Mouse (Mus musculus) heart, embryonic 11.5 days (tissue): ENCODE data around the gene Sdk1. TPM values are rescaled to one million over a fixed set of nuclear protein-coding genes. Genes with fewer than 3 reads are reported as not detected.

Source experiments
- ATAC-seq: fragments of 200-750 bp; cut with Nextera tagmentation; replicated peaks from 2 replicates; pipeline ENCODE4 v1.8.0; 2017; ENCODE audit warnings: moderate library complexity; ENCODE audit not compliant: insufficient number of reproducible peaks, low FRiP score, low TSS enrichment
- H3K27ac ChIP-seq: fragments of 300-500 bp; sonication (generic); 2 replicates; pipeline ENCODE4 v1.5.1; 2014; ENCODE audit warnings: mild to moderate bottlenecking, low read depth, low read length
- H3K27me3 ChIP-seq: fragments of 300-500 bp; sonication (generic); 2 replicates; pipeline ENCODE4 v1.6.1; 2014; ENCODE audit warnings: mild to moderate bottlenecking, low read length, mixed read lengths; ENCODE audit not compliant: control insufficient read depth, insufficient read depth
- H3K36me3 ChIP-seq: fragments of 300-500 bp; sonication (generic); 2 replicates; pipeline ENCODE4 v1.6.1; 2014; ENCODE audit warnings: mild to moderate bottlenecking, low read length, moderate library complexity, mixed read lengths; ENCODE audit not compliant: control insufficient read depth, insufficient read depth
- H3K4me1 ChIP-seq: fragments of 300-500 bp; sonication (generic); 2 replicates; pipeline ENCODE4 v1.6.1; 2014; ENCODE audit warnings: low read length; ENCODE audit not compliant: control insufficient read depth, insufficient read depth
- H3K4me2 ChIP-seq: fragments of 300-500 bp; sonication (generic); 2 replicates; pipeline ENCODE4 v1.6.1; 2014; ENCODE audit warnings: mild to moderate bottlenecking, moderate library complexity
- H3K4me3 ChIP-seq: fragments of 300-500 bp; sonication (generic); 2 replicates; pipeline ENCODE4 v1.5.1; 2014; ENCODE audit warnings: low read depth, low read length
- H3K9ac ChIP-seq: fragments of 300-500 bp; sonication (generic); 2 replicates; pipeline ENCODE4 v1.6.1; 2014; ENCODE audit warnings: mild to moderate bottlenecking, low read depth, low read length, moderate library complexity
- H3K9me3 ChIP-seq: fragments of 300-500 bp; sonication (generic); replicated peaks from 2 replicates; pipeline ENCODE4 v1.6.1; 2016; ENCODE audit warnings: low read length; ENCODE audit not compliant: control insufficient read depth
- WGBS: fragments of 180-500 bp; shearing (Covaris S2); extraction: QIAGEN DNeasy Blood & Tissue Kit; methylation state at CpG from one replicate; pipeline ENCODE4 v1.1.7; 2014; ENCODE audit not compliant: insufficient replicate concordance; 5-methylcytosine and 5-hydroxymethylcytosine counted together
- polyA plus RNA-seq: library from polyadenylated mRNA; unstranded; fragments of >200 nt; fragmentation: Nextera tagmentation; extraction: Ambion mirVana; gene quantifications from 2 replicates; pipeline ENCODE4 v1.2.1, GENCODE M21; 2014

Sdk1 gene
- polyA plus RNA-seq, 1 experiment from 2014 or later, result 3.1 TPM

DNA sequence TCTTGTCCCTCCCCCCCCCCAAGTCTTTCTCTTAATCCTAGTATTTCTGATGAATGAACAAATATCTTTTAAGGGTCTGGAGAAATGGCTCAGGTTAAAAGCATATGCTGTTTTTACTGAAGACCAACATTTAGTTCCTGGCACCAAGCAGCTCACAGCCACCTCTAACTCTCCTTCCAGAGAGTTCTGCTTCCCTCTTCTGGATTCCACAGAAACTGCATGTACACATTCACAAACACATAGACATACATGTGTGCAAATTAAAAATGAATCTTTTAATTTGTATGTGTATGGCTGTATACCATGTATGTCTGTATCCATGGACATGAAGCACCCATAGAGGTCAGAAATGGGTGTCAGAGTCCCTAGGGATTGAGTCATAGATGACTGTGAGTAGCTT, 968.6 kb downstream of the Sdk1 start:
- H3K9ac ChIP-seq, result no peak overlapping the region
- H3K27me3 ChIP-seq, result no peaks in the 10 kb centered on the region
- no peak overlapping the region for H3K4me3 ChIP-seq
- no peak overlapping the region for H3K27ac ChIP-seq
- H3K4me2 ChIP-seq, result no peak overlapping the region
- H3K36me3 ChIP-seq, result no peaks in the 10 kb centered on the region
- no peaks in the 10 kb centered on the region for H3K4me1 ChIP-seq
- no peak for ATAC-seq
- no peaks in the 10 kb centered on the region for H3K9me3 ChIP-seq

DNA sequence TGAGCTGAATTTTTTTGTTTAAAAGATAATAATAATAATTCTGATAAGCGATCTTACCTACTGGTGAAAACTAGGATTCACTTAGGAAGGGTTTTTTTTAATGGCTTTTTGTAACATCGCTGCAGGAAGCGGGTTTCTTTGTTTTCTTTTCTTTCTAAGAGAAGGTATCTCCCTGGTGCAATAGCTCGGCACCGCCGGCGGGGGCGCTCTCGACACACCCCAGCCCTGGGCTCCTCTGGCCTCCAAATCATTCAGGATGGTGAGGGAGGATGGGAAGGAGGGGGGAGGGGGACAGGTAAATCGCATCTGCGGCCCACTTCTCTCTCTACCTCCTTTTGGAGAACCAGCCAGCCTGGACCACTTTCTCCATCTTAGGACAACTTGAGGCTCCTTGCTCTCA, 971.0 kb downstream of the Sdk1 start:
- Histone ChIP-seq H3K4me1 (peaks cover 3% of the 10 kb centered on the region; the same call in 1 of the 2 replicates), H3K4me3 (no peak overlapping the region), H3K4me2 (no peak overlapping the region), H3K9ac (no peak overlapping the region), H3K36me3 (no peaks in the 10 kb centered on the region), H3K27ac (no peak overlapping the region), H3K9me3 (no peaks in the 10 kb centered on the region), H3K27me3 (no peaks in the 10 kb centered on the region)
- ATAC-seq, result no peak
- 52% methylated on average over 11 of the region's 11 CpGs for WGBS

DNA sequence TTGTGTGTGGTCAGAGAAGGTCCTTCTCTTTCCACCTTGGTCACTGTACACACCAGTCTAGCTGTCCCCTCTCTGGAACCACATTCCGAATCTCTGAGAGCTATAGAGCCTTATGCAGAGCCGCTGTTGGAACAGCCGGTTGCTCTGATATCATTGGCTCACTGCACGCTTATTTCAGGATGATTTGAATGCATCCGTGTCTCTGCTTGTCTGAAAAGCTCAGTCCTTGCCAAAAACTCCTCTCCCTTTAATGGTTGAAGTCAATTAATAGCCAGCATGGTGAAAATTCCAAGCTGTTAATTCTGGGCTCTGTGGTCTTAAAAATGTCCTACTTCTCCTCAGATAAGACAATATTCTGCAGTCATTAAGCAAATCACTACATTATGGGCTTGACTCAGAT, 974.7 kb downstream of the Sdk1 start:
- H3K27ac ChIP-seq, result no peak overlapping the region
- H3K4me2 ChIP-seq, result no peak overlapping the region
- no peak for ATAC-seq
- peaks cover 3% of the 10 kb centered on the region; the same call in 1 of the 2 replicates for H3K4me1 ChIP-seq
- H3K27me3 ChIP-seq, result no peaks in the 10 kb centered on the region
- peaks cover 4% of the 10 kb centered on the region; the same call in 1 of the 2 replicates for H3K9me3 ChIP-seq
- H3K9ac ChIP-seq, result no peak overlapping the region
- WGBS, result 79% methylated on average over 5 of the region's 5 CpGs
- no peak overlapping the region for H3K4me3 ChIP-seq
- no peaks in the 10 kb centered on the region for H3K36me3 ChIP-seq

DNA sequence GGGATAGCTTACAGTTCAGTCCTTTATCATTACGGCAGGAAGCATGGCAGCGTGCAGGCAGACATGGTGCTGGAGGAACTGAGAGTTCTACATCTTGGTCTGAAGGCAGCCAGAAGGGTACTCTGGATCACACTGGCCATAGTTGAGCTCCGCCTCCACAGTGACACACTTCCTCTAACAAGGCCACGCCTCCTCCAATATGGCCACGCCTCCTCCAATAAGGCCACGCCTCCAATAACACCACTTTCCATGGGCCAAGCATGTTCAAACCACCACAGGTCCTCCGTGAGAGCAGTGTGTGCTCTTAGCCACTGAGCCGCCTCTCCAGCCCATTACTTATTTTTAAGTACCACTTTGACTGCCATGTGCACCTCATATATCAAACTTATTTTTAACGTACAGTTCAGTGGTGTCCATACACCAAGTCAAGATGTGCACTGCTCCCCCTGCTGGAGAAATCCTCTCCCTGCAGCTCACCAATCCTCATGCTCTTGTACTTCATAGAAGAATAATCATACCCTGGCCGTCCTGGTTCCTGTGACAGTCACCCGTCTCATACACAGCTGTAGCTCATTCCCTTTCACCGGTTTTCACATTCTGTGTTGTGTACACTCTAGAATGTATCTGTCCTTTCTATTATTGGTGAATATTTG, 979.7 kb downstream of the Sdk1 start:
- Histone ChIP-seq H3K4me2 (no peak overlapping the region), H3K27me3 (no peaks in the 10 kb centered on the region), H3K9me3 (peaks cover 4% of the 10 kb centered on the region; the same call in 1 of the 2 replicates), H3K36me3 (no peaks in the 10 kb centered on the region), H3K9ac (no peak overlapping the region), H3K4me1 (peaks cover 3% of the 10 kb centered on the region; the same call in 1 of the 2 replicates), H3K27ac (no peak overlapping the region), H3K4me3 (no peak overlapping the region)
- no peak for ATAC-seq
- WGBS, result 88% methylated on average over 12 of the region's 12 CpGs

DNA sequence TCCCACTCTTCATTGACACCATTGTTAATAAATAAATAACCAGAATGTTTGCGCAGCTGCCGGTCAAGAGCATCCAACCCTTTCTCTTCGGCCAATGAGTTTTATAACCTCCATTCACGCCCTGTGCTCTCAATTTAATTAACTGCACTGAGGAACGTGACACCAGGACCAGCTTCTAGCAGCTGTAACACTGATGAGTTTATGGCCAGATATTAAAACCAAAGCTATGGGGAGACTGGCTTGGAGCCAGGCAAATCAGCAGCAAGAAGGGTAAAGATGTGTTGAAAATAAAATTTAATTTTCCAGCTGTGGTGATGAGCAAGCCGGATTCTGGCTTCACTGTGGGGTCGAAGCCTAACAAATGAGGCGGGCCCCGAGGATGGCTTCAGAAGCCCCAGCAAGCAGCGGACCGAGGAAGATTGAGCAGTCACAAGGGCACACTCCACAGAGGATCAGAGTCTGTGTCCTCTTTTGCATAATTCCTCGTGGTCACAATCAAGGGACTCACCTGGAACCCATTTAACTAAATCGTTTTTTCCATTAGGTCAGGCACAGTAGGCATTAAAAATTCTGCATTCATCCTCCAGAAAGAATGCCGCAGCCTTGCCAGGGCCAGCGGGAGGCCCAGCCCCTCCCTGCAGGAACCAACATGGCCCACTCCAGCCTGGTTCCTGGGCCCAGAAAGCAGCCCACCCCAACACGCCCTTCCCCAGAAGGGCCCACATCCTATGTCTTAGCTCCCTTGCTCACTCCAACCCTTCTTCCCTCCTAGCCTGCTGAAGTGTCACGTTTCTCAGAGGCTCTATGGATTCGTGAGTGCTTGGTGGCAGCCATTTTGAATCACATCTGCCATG, 987.9 kb downstream of the Sdk1 start:
- Histone ChIP-seq H3K9me3 (no peaks in the 10 kb centered on the region), H3K4me1 (no peaks in the 10 kb centered on the region), H3K4me2 (no peak overlapping the region), H3K27ac (no peak overlapping the region), H3K9ac (no peak overlapping the region), H3K36me3 (no peaks in the 10 kb centered on the region), H3K4me3 (no peak overlapping the region), H3K27me3 (no peaks in the 10 kb centered on the region)
- ATAC-seq, result no peak
- WGBS, result 83% methylated on average over 18 of the region's 18 CpGs

DNA sequence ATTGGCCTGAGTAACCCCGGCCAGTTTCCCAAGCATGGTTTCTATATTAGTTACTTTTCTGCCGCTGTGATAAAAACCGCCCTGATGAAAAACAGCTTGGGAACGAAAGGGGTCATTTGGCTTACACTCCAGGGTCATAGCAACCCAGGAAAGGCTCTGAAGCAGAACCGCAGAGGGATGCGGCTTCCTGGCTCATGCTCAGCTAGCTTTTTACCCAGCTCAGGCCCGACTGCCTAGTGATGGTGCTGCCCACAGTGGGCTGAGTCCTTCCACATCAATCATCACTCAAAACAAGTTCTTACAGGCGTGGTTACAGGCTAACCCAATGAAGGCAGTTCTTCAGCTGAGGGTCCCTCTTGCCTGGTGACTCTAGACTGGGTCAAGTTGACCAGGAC, 988.5 kb downstream of the Sdk1 start:
- Histone ChIP-seq H3K9me3 (no peaks in the 10 kb centered on the region), H3K36me3 (no peaks in the 10 kb centered on the region), H3K4me2 (no peak overlapping the region), H3K27ac (no peak overlapping the region), H3K9ac (no peak overlapping the region), H3K27me3 (no peaks in the 10 kb centered on the region), H3K4me3 (no peak overlapping the region), H3K4me1 (no peaks in the 10 kb centered on the region)
- WGBS, result 85% methylated on average over 8 of the region's 8 CpGs
- no peak for ATAC-seq

DNA sequence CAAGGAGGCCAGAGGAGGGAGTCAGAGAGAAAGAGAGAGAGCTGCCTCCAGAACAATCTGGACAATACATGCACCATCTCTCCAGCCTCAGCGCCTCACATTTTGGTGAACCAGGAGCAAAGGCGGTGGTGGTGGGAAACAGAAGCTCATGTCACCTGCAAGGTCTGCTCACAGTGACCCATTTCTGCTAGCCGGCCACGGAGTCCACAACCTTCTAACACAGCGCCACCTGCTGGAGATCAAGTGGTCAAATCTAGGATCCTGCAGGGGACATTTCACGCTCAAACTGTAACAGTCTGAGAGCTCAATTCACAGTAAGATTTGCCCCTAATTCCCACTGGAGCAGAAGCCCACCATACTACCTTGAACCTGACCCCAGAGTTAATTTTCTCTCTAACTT, 999.0 kb downstream of the Sdk1 start:
- Histone ChIP-seq H3K4me2 (no peak overlapping the region), H3K9ac (no peak overlapping the region), H3K36me3 (no peaks in the 10 kb centered on the region), H3K4me3 (no peak overlapping the region), H3K27ac (no peak overlapping the region), H3K4me1 (no peaks in the 10 kb centered on the region), H3K9me3 (no peaks in the 10 kb centered on the region), H3K27me3 (no peaks in the 10 kb centered on the region)
- WGBS, result 81% methylated on average over 6 of the region's 6 CpGs
- ATAC-seq, result no peak

DNA sequence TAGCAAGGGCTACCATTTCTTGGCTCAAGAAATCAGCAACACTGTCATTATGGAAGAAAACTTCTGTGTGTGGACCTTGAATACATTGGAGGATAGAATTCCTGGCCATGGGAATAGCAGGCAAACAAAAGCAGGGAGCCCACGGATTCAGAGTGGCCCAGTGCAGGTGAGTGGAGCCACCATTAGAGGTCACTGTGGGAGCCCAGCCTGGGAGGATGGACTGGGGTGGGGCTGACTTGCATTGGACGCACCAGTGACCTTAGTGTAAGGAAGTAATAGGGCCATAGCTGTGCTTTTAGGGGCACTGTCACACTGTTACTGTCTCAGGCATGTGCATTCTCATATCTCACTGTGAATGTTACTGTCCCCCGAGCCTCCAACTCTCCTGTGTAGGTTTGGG, 1001.3 kb downstream of the Sdk1 start:
- no peak for ATAC-seq
- H3K9ac ChIP-seq, result no peak overlapping the region
- no peak overlapping the region for H3K27ac ChIP-seq
- H3K4me3 ChIP-seq, result no peak overlapping the region
- H3K4me1 ChIP-seq, result no peaks in the 10 kb centered on the region
- no peaks in the 10 kb centered on the region for H3K27me3 ChIP-seq
- no peak overlapping the region for H3K4me2 ChIP-seq
- 49% methylated on average over 3 of the region's 3 CpGs for WGBS
- no peaks in the 10 kb centered on the region for H3K36me3 ChIP-seq
- no peaks in the 10 kb centered on the region for H3K9me3 ChIP-seq

DNA sequence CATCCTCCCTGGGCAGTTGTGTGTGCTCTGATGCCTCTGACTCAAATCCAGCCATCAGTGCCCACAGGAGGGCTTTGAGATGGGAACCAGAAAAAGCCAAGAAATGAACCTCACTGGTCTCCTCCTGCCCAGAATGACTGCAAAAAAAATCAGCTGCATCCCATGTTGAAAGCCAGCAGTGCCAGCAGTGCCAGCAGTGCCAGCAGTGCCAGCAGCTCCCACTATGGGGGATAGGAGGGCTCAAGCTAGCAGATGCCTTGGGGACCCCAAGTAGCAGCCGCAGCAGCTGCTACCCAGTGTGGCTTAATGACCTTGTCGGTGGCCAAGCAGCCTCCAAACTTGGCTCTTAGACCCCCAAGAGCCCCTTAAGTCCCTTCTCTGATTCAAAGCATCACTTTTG, 1001.8 kb downstream of the Sdk1 start:
- no peak for ATAC-seq
- Histone ChIP-seq H3K27ac (no peak overlapping the region), H3K4me3 (no peak overlapping the region), H3K9me3 (no peaks in the 10 kb centered on the region), H3K4me1 (no peaks in the 10 kb centered on the region), H3K36me3 (no peaks in the 10 kb centered on the region), H3K4me2 (no peak overlapping the region), H3K9ac (no peak overlapping the region), H3K27me3 (no peaks in the 10 kb centered on the region)
- WGBS, result 85% methylated on average over 2 of the region's 2 CpGs
